Mouse (Mus musculus) ES-Bruce4 (cell line): Measurements from ENCODE around the gene Pygm.

Source experiments
- CTCF ChIP-seq: IDR thresholded peaks from one replicate; pipeline ENCODE4 v1.8.1; 2011; ENCODE audit warnings: low read depth, low read length
- POLR2A ChIP-seq: IDR thresholded peaks from one replicate; pipeline ENCODE4 v1.8.1; 2011; ENCODE audit warnings: low read length; ENCODE audit not compliant: insufficient read depth

GRCm38 (mm10) chr19:6416124-6416770 is 32.0 kb downstream of the Pygm start:
- TF ChIP-seq CTCF (no peak), POLR2A (no peak)
